ENCODE assay signal across 30 mouse cellular contexts in genomic region chr13:74066576-74066975, GRCm38 (mm10). TPM values are rescaled to one million over a fixed set of nuclear protein-coding genes. Genes with fewer than 3 reads are reported as not detected.
DNase-seq lines count a peak whose midpoint lies in the region; ATAC-seq lines count a peak whose summit lies in the region.
"Had no signal": no experiment of that assay in that cellular context is flagged by ENCODE, and none has a peak within 500 bp of the region (broad histone marks: within the 10 kb centered on the region; RNA-seq: fewer than 3 reads in every experiment).

No protein-coding gene starts in this region.

- peaks cover 3% of the 10 kb centered on the region; the same call in 1 of the 2 replicates for H3K27me3 ChIP-seq in heart, embryonic 12.5 days (replicated peaks)
- no peaks in the 10 kb centered on the region for H3K27me3 ChIP-seq in liver, embryonic 15.5 days
- no peaks in the 10 kb centered on the region for H3K27me3 ChIP-seq in liver, embryonic 11.5 days (replicated peaks; ENCODE audit: control insufficient read depth, insufficient read depth, low read length)
- H3K27me3 ChIP-seq: forebrain, embryonic 13.5 days; heart, embryonic 15.5 days; hindbrain, embryonic 13.5 days; intestine, embryonic 15.5 days; Patski had no signal

- no peak overlapping the region for H3K4me2 ChIP-seq in heart, embryonic 12.5 days
- H3K4me2 ChIP-seq in liver, embryonic 15.5 days, result no peak overlapping the region
- H3K4me2 ChIP-seq in liver, embryonic 11.5 days, result no peak overlapping the region
- H3K4me2 ChIP-seq: forebrain, embryonic 13.5 days; heart, embryonic 11.5 days; heart, embryonic 15.5 days; hindbrain, embryonic 13.5 days; intestine, embryonic 15.5 days had no signal

- no peak for ATAC-seq in heart, embryonic 12.5 days (ENCODE audit: insufficient number of reproducible peaks, low FRiP score)
- no peak for ATAC-seq in liver, embryonic 15.5 days (ENCODE audit: insufficient read depth)
- ATAC-seq in liver, embryonic 11.5 days (replicated peaks; ENCODE audit: low FRiP score), result no peak
- ATAC-seq: forebrain, embryonic 13.5 days; forebrain, embryonic 16.5 days; hindbrain, embryonic 16.5 days; intestine, embryonic 15.5 days; Patski had no signal

- H3K9me3 ChIP-seq in heart, embryonic 12.5 days (replicated peaks), result no peaks in the 10 kb centered on the region
- H3K9me3 ChIP-seq in liver, embryonic 15.5 days (replicated peaks), result no peaks in the 10 kb centered on the region
- H3K9me3 ChIP-seq in liver, embryonic 11.5 days (ENCODE audit: control insufficient read depth, low read length), result no peaks in the 10 kb centered on the region
- H3K9me3 ChIP-seq: forebrain, embryonic 10.5 days; forebrain, embryonic 13.5 days; G1E; heart, embryonic 15.5 days; hindbrain, embryonic 10.5 days; hindbrain, embryonic 13.5 days; intestine, embryonic 15.5 days had no signal

- H3K36me3 ChIP-seq in heart, embryonic 12.5 days, result no peaks in the 10 kb centered on the region
- H3K36me3 ChIP-seq in liver, embryonic 15.5 days (replicated peaks), result no peaks in the 10 kb centered on the region
- H3K36me3 ChIP-seq in liver, embryonic 11.5 days (ENCODE audit: control insufficient read depth, insufficient read depth, low read length), result no peaks in the 10 kb centered on the region
- H3K36me3 ChIP-seq: forebrain, embryonic 10.5 days; G1E; heart, embryonic 15.5 days; hindbrain, embryonic 10.5 days; hindbrain, embryonic 13.5 days; intestine, embryonic 15.5 days had no signal

- no peak overlapping the region for H3K27ac ChIP-seq in heart, embryonic 12.5 days (ENCODE audit: poor library complexity, severe bottlenecking)
- H3K27ac ChIP-seq in liver, embryonic 15.5 days (replicated peaks), result peak overlapping the region; percentile 6; the same call in 1 of the 2 replicates
- no peak overlapping the region for H3K27ac ChIP-seq in liver, embryonic 11.5 days (ENCODE audit: low read depth, low read length)
- H3K27ac ChIP-seq: forebrain, embryonic 10.5 days; forebrain, embryonic 13.5 days; heart, embryonic 15.5 days; hindbrain, embryonic 10.5 days; hindbrain, embryonic 13.5 days; intestine, embryonic 15.5 days had no signal

- WGBS in heart, embryonic 12.5 days, result 76% methylated on average over 1 of the region's 1 CpGs
- WGBS in liver, embryonic 15.5 days (ENCODE audit: insufficient replicate concordance), result 88% methylated on average over 1 of the region's 1 CpGs
- WGBS in liver, embryonic 11.5 days, result 75% methylated on average over 1 of the region's 1 CpGs

- H3K9ac ChIP-seq in heart, embryonic 12.5 days, result no peak overlapping the region
- H3K9ac ChIP-seq in liver, embryonic 15.5 days, result no peak overlapping the region
- H3K9ac ChIP-seq in liver, embryonic 11.5 days (ENCODE audit: low read depth, low read length), result no peak overlapping the region
- H3K9ac ChIP-seq: forebrain, embryonic 13.5 days; heart, embryonic 15.5 days; hindbrain, embryonic 13.5 days; intestine, embryonic 15.5 days had no signal

- no peaks in the 10 kb centered on the region for H3K4me1 ChIP-seq in heart, embryonic 12.5 days (replicated peaks)
- peaks cover 47% of the 10 kb centered on the region for H3K4me1 ChIP-seq in liver, embryonic 15.5 days (replicated peaks)
- H3K4me1 ChIP-seq in liver, embryonic 11.5 days (replicated peaks; ENCODE audit: control insufficient read depth, insufficient read depth, low read length), result peaks cover 8% of the 10 kb centered on the region
- H3K4me1 ChIP-seq: forebrain, embryonic 13.5 days; heart, embryonic 15.5 days; hindbrain, embryonic 10.5 days; intestine, embryonic 15.5 days had no signal

- H3K4me3 ChIP-seq in heart, embryonic 12.5 days, result no peak overlapping the region
- no peak overlapping the region for H3K4me3 ChIP-seq in liver, embryonic 15.5 days (replicated peaks)
- H3K4me3 ChIP-seq in liver, embryonic 11.5 days (ENCODE audit: low read depth, low read length), result no peak overlapping the region
- H3K4me3 ChIP-seq: forebrain, embryonic 10.5 days; forebrain, embryonic 13.5 days; heart, embryonic 15.5 days; hindbrain, embryonic 10.5 days; hindbrain, embryonic 13.5 days; intestine, embryonic 15.5 days had no signal

- DNase-seq in adrenal gland, adult 2 months, result peak; percentile 53
- DNase-seq in adrenal gland, adult 18-20 months (ENCODE audit: low spot score in 2 of 2), result no peak
- peak; percentile 76 for DNase-seq in heart, adult 11 months
- DNase-seq in liver, embryonic 11.5 days (ENCODE audit: low spot score), result no peak
- DNase-seq: B cell, adult 2 months; cerebellum, adult 18-20 months; cerebellum, adult 9-10 months; cerebellum, postnatal 14 days; gastrocnemius, postnatal 10 days; gastrocnemius, postnatal 36 days; heart, postnatal 10 days; heart, postnatal 36 days; kidney, adult 11 months had no signal

RNA-seq across cellular contexts. Expression of gene Cep72, which starts 4.5 kb away (rescaled TPM):
- total RNA-seq in adrenal gland, adult 2 months (2021), result 1 to 10 TPM; 4.2 to 4.5 TPM
- 1.1 and 1.4 TPM in 2 replicates for polyA plus RNA-seq in adrenal gland, adult 2 months (2012; rRNA removed)
- total RNA-seq in adrenal gland, adult 18-20 months (2021), result 1 to 10 TPM; 1.3 to 2.2 TPM
- 12.8 and 15.3 TPM in 2 replicates for polyA plus RNA-seq in heart, embryonic 12.5 days (2016; fragmentation: Nextera tagmentation; extraction: Ambion mirVana)
- polyA plus RNA-seq in liver, embryonic 15.5 days (2015; fragmentation: Nextera tagmentation; extraction: Ambion mirVana), result 6.8 and 7.2 TPM in 2 replicates
- polyA plus RNA-seq in liver, embryonic 11.5 days (2014; fragmentation: Nextera tagmentation; extraction: Ambion mirVana), result 17.1 and 17.6 TPM in 2 replicates

RNA-seq across cellular contexts. Expression of gene Slc9a3, which starts 54.7 kb away (rescaled TPM):
- total RNA-seq in adrenal gland, adult 2 months (2021), result under 1 TPM; 0.35 to 0.55 TPM
- polyA plus RNA-seq in adrenal gland, adult 2 months (2012; rRNA removed), result 0.03 and 0.10 TPM in 2 replicates
- under 1 TPM; 0.73 to 0.99 TPM for total RNA-seq in adrenal gland, adult 18-20 months (2021)
- not detected in 2 replicates for polyA plus RNA-seq in heart, embryonic 12.5 days (2016; fragmentation: Nextera tagmentation; extraction: Ambion mirVana)
- not detected in 2 replicates for polyA plus RNA-seq in liver, embryonic 15.5 days (2015; fragmentation: Nextera tagmentation; extraction: Ambion mirVana)
- not detected in 2 replicates for polyA plus RNA-seq in liver, embryonic 11.5 days (2014; fragmentation: Nextera tagmentation; extraction: Ambion mirVana)
- total RNA-seq: CH12.LX; granulocyte monocyte progenitor cell, adult 5-6 weeks had no signal
- polyA plus RNA-seq: embryonic facial prominence, embryonic 11.5 days; embryonic facial prominence, embryonic 14.5 days; forebrain, embryonic 10.5 days; G1E; heart, embryonic 11.5 days; hindbrain, embryonic 10.5 days; Patski had no signal

RNA-seq across cellular contexts. Expression of gene Tppp, which starts 57.4 kb away (rescaled TPM):
- total RNA-seq in adrenal gland, adult 2 months (2021), result 10 to 100 TPM in 1 of 2 experiments, 1 to 10 TPM in 1; 9.3 to 15.7 TPM
- polyA plus RNA-seq in adrenal gland, adult 2 months (2012; rRNA removed), result 2.9 and 4.9 TPM in 2 replicates
- 10 to 100 TPM in 1 of 2 experiments, 1 to 10 TPM in 1; 8.5 to 15.4 TPM for total RNA-seq in adrenal gland, adult 18-20 months (2021)
- polyA plus RNA-seq in heart, embryonic 12.5 days (2016; fragmentation: Nextera tagmentation; extraction: Ambion mirVana), result 3.4 and 3.8 TPM in 2 replicates
- 0.32 and 0.40 TPM in 2 replicates for polyA plus RNA-seq in liver, embryonic 15.5 days (2015; fragmentation: Nextera tagmentation; extraction: Ambion mirVana)
- 0.14 and 0.32 TPM in 2 replicates for polyA plus RNA-seq in liver, embryonic 11.5 days (2014; fragmentation: Nextera tagmentation; extraction: Ambion mirVana)
- total RNA-seq: granulocyte monocyte progenitor cell, adult 5-6 weeks had no signal
- polyA plus RNA-seq: G1E had no signal

Comparison
In these comparisons a context has a peak if more than half of its experiments do, and no peak if none do; other contexts are left out.
1. DNase-seq: peak in adrenal gland, adult 2 months (single experiment) and heart, adult 11 months (single experiment); none in adrenal gland, adult 18-20 months (0 of 2) and liver, embryonic 11.5 days (single experiment).